Mouse (Mus musculus) bone marrow, adult 2 months (tissue): Measurements from ENCODE around the gene Cxcr2. TPM values are rescaled to one million over a fixed set of nuclear protein-coding genes. Genes with fewer than 3 reads are reported as not detected.

ENCODE experiments used
- H3K27ac ChIP-seq: fragments of 200-500 bp; 2 replicates; pipeline ENCODE4 v1.5.1; 2012; ENCODE audit warnings: low read depth, mild to moderate bottlenecking, control low read depth, inconsistent platforms, low read length; ENCODE audit not compliant: control insufficient read depth, poor library complexity, insufficient read depth
- H3K4me1 ChIP-seq: fragments of 200-500 bp; 2 replicates; pipeline ENCODE4 v1.6.1; 2011; ENCODE audit warnings: low read length; ENCODE audit not compliant: control insufficient read depth, insufficient read depth
- H3K4me3 ChIP-seq: fragments of 200-500 bp; replicated peaks from 2 replicates; pipeline ENCODE3; 2011; ENCODE audit warnings: mild to moderate bottlenecking, low read depth, low read length, control low read depth; ENCODE audit not compliant: control insufficient read depth
- CTCF ChIP-seq: fragments of 200-500 bp; IDR thresholded peaks from 2 replicates; pipeline ENCODE4 v1.5.1; 2011; ENCODE audit warnings: low read length, control low read depth; ENCODE audit not compliant: control insufficient read depth, insufficient read depth
- POLR2A ChIP-seq: fragments of 200-500 bp; IDR thresholded peaks from 2 replicates; pipeline ENCODE4 v1.6.1; 2011; ENCODE audit warnings: low read depth, mild to moderate bottlenecking, control low read depth, low read length, borderline replicate concordance; ENCODE audit not compliant: control insufficient read depth
- WGBS: fragments of 180-500 bp; shearing (Covaris S2); methylation state at CpG from one replicate; pipeline ENCODE4 v1.1.7; 2018; 5-methylcytosine and 5-hydroxymethylcytosine counted together
- polyA plus RNA-seq: library from polyadenylated mRNA; stranded (reverse); fragments of >200 nt; gene quantifications from 2 replicates; pipeline ENCODE4 v1.2.4, GENCODE M21; 2011; ENCODE audit warnings: low replicate concordance; ENCODE audit not compliant: missing spikeins, insufficient read depth, insufficient read length

Gene Cxcr2
- polyA plus RNA-seq, 1 experiment = 26.1 TPM

- Histone ChIP-seq H3K4me3 (no peak overlapping the region), H3K4me1 (peaks cover 1% of the 10 kb centered on the region; the same call in 1 of the 2 replicates), H3K27ac (no peak overlapping the region)
- TF ChIP-seq POLR2A (no peak), CTCF (no peak)
- WGBS = 76% methylated on average over 17 of the region's 17 CpGs
Observed at GRCm38 (mm10) chr1:74196621-74197419, 43.0 kb downstream of the Cxcr2 start.

- Histone ChIP-seq H3K4me3 (no peak overlapping the region), H3K4me1 (peaks cover 1% of the 10 kb centered on the region; the same call in 1 of the 2 replicates), H3K27ac (no peak overlapping the region)
- WGBS = 67% methylated on average over 12 of the region's 12 CpGs
- TF ChIP-seq CTCF = no peak
- TF ChIP-seq POLR2A = no peak
Observed at GRCm38 (mm10) chr1:74197726-74198470, 44.1 kb downstream of the Cxcr2 start.

GRCm38 (mm10) chr1:74199046-74199445 lies 45.3 kb downstream of the Cxcr2 start:
- 79% methylated on average over 8 of the region's 8 CpGs for WGBS
- TF ChIP-seq CTCF (no peak), POLR2A (no peak)
- Histone ChIP-seq H3K4me1 (peaks cover 1% of the 10 kb centered on the region; the same call in 1 of the 2 replicates), H3K4me3 (no peak overlapping the region), H3K27ac (no peak overlapping the region)

- peaks cover 1% of the 10 kb centered on the region; the same call in 1 of the 2 replicates for H3K4me1 ChIP-seq
- 55% methylated on average over 7 of the region's 7 CpGs for WGBS
- TF ChIP-seq CTCF (no peak), POLR2A (no peak)
- H3K27ac ChIP-seq = no peak overlapping the region
- H3K4me3 ChIP-seq = no peak overlapping the region
Observed at GRCm38 (mm10) chr1:74201048-74201844, 47.5 kb downstream of the Cxcr2 start.

- no peak overlapping the region for H3K4me3 ChIP-seq
- no peaks in the 10 kb centered on the region for H3K4me1 ChIP-seq
- TF ChIP-seq POLR2A (no peak), CTCF (no peak)
- no peak overlapping the region for H3K27ac ChIP-seq
- 59% methylated on average over 5 of the region's 5 CpGs for WGBS
Observed at GRCm38 (mm10) chr1:74203457-74203856, 49.7 kb downstream of the Cxcr2 start.

GRCm38 (mm10) chr1:74205881-74206280 lies 52.1 kb downstream of the Cxcr2 start:
- H3K4me3 ChIP-seq = no peak overlapping the region
- H3K4me1 ChIP-seq = no peaks in the 10 kb centered on the region
- H3K27ac ChIP-seq = no peak overlapping the region
- 37% methylated on average over 7 of the region's 7 CpGs for WGBS
- no peak for TF ChIP-seq POLR2A
- TF ChIP-seq CTCF = peak; percentile 13; the same call in 1 of the 2 replicates

GRCm38 (mm10) chr1:74206642-74207041 lies 52.9 kb downstream of the Cxcr2 start:
- H3K27ac ChIP-seq = no peak overlapping the region
- H3K4me3 ChIP-seq = no peak overlapping the region
- no peak for TF ChIP-seq CTCF
- no peak for TF ChIP-seq POLR2A
- H3K4me1 ChIP-seq = no peaks in the 10 kb centered on the region
- WGBS = 66% methylated on average over 8 of the region's 8 CpGs

- Histone ChIP-seq H3K4me1 (no peaks in the 10 kb centered on the region), H3K4me3 (no peak overlapping the region), H3K27ac (no peak overlapping the region)
- TF ChIP-seq POLR2A (no peak), CTCF (no peak)
- 72% methylated on average over 9 of the region's 9 CpGs for WGBS
Observed at GRCm38 (mm10) chr1:74207906-74208305, 54.1 kb downstream of the Cxcr2 start.
